Mouse (Mus musculus): ENCODE results near the gene Hbb-bt. TPM values are rescaled to one million over a fixed set of nuclear protein-coding genes. Genes with fewer than 3 reads are reported as not detected.
"Not testable (repeated sequence)": the region's sequence is repeated elsewhere in the genome, so short reads cannot be mapped to it uniquely, and the experiment has no call there.

Hbb-bt gene
- polyA plus RNA-seq, 1 experiment from 2014 or later = 4,793 TPM

DNA sequence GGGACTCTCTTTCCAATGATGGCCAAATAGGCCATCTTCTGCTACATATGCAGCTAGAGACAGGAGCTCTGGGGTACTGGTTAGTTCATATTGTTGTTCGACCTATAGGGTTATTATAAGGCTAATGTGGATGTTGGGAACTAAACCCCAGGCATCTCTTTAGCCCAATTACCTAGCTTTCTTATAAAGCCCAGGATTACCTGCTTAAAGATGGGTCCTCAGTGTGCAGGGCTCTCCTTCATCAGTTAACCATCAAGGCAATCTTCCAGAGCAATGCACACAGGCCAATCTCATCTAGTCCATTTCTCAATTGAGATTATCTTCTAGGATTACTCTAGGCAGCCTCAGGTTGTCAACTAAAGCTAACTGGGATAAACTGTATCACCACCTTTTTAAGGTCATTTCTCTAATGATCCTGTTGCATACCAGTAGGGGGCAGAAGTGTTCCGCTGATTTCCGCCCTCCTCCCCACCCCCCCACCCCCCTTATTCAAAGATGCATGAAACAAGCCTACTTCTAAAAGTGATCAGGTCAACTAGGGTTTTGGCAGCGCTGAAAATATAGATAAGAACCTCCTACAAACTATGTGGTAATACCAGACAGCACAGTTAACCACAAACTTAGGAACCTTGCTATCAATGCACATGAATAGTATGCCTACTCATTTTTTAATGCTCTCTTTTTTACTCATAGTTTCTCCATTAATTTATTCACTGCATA is 21.0 kb downstream of the Hbb-bt start:
- Histone ChIP-seq H3K4me2 (replicated peaks; ENCODE audit: low read depth, low read length) (no peak overlapping the region), H3K4me3 (ENCODE audit: low read depth, low read length) (no peak overlapping the region), H3K27ac (ENCODE audit: low read length) (no peak overlapping the region), H3K36me3 (ENCODE audit: insufficient read depth, low read length) (no peaks in the 10 kb centered on the region), H3K9ac (replicated peaks; ENCODE audit: low read depth) (no peak overlapping the region), H3K27me3 (replicated peaks; ENCODE audit: insufficient read depth, low read length) (no peaks in the 10 kb centered on the region), H3K4me1 (ENCODE audit: insufficient read depth, low read depth, low read length) (no peaks in the 10 kb centered on the region), H3K9me3 (ENCODE audit: low read length) (no peaks in the 10 kb centered on the region)
- 17% methylated on average over 4 of the region's 4 CpGs for WGBS
- TF ChIP-seq CTCF (IDR thresholded peaks at IDR 0.05) = no peak
- TF ChIP-seq EP300 (IDR thresholded peaks at IDR 0.05) = no peak
- DNase-seq (ENCODE audit: low spot score) (no peak), ATAC-seq (no peak)

- no peak for TF ChIP-seq EP300 (IDR thresholded peaks at IDR 0.05)
- no peak for TF ChIP-seq CTCF (IDR thresholded peaks at IDR 0.05)
- no peaks in the 10 kb centered on the region for H3K4me1 ChIP-seq (ENCODE audit: insufficient read depth, low read depth, low read length)
- no peaks in the 10 kb centered on the region for H3K27me3 ChIP-seq (replicated peaks; ENCODE audit: insufficient read depth, low read length)
- WGBS = 59% methylated on average over 3 of the region's 3 CpGs
- ATAC-seq = no peak
- H3K9ac ChIP-seq (replicated peaks; ENCODE audit: low read depth) = no peak within 1 kb of the TSS
- no peaks in the 10 kb centered on the region for H3K9me3 ChIP-seq (ENCODE audit: low read length)
- no peak within 1 kb of the TSS for H3K27ac ChIP-seq (ENCODE audit: low read length)
- no peaks in the 10 kb centered on the region for H3K36me3 ChIP-seq (ENCODE audit: insufficient read depth, low read length)
- H3K4me2 ChIP-seq (replicated peaks; ENCODE audit: low read depth, low read length) = no peak within 1 kb of the TSS
- no peak within 1 kb of the TSS for H3K4me3 ChIP-seq (ENCODE audit: low read depth, low read length)
- no peak for DNase-seq (ENCODE audit: low spot score)
Observed at GRCm38 (mm10) chr7:103791721-103792120, 22.1 kb downstream of the Hbb-bt start, which contains the start of gene Olfr67. TSS of gene Olfr67 (minus strand) at chr7:103791821.

GRCm38 (mm10) chr7:103779598-103779997 is 34.2 kb downstream of the Hbb-bt start, which contains the start of gene Olfr68:
TSS of gene Olfr68 (minus strand) at chr7:103779698.
- H3K27ac ChIP-seq (ENCODE audit: low read length) = no peak within 1 kb of the TSS
- H3K27me3 ChIP-seq (replicated peaks; ENCODE audit: insufficient read depth, low read length) = no peaks in the 10 kb centered on the region
- no peak for ATAC-seq
- H3K4me2 ChIP-seq (replicated peaks; ENCODE audit: low read depth, low read length) = no peak within 1 kb of the TSS
- H3K9me3 ChIP-seq (ENCODE audit: low read length) = no peaks in the 10 kb centered on the region
- no peak within 1 kb of the TSS for H3K9ac ChIP-seq (replicated peaks; ENCODE audit: low read depth)
- no peak within 1 kb of the TSS for H3K4me3 ChIP-seq (ENCODE audit: low read depth, low read length)
- no peak for TF ChIP-seq CTCF (IDR thresholded peaks at IDR 0.05)
- TF ChIP-seq EP300 (IDR thresholded peaks at IDR 0.05) = no peak
- no peaks in the 10 kb centered on the region for H3K36me3 ChIP-seq (ENCODE audit: insufficient read depth, low read length)
- WGBS = 64% methylated on average over 3 of the region's 3 CpGs
- H3K4me1 ChIP-seq (ENCODE audit: insufficient read depth, low read depth, low read length) = no peaks in the 10 kb centered on the region
- no peak for DNase-seq (ENCODE audit: low spot score)

GRCm38 (mm10) chr7:103777652-103778051 is 36.1 kb downstream of the Hbb-bt start:
- not testable (repeated sequence) for H3K27ac ChIP-seq (ENCODE audit: low read length); H3K4me2 ChIP-seq (replicated peaks; ENCODE audit: low read depth, low read length); H3K9ac ChIP-seq (replicated peaks; ENCODE audit: low read depth); H3K36me3 ChIP-seq (ENCODE audit: insufficient read depth, low read length); DNase-seq (ENCODE audit: low spot score); H3K9me3 ChIP-seq (ENCODE audit: low read length); H3K4me3 ChIP-seq (ENCODE audit: low read depth, low read length); H3K27me3 ChIP-seq (replicated peaks; ENCODE audit: insufficient read depth, low read length); H3K4me1 ChIP-seq (ENCODE audit: insufficient read depth, low read depth, low read length); ATAC-seq
- WGBS = 74% methylated on average over 4 of the region's 4 CpGs

DNA sequence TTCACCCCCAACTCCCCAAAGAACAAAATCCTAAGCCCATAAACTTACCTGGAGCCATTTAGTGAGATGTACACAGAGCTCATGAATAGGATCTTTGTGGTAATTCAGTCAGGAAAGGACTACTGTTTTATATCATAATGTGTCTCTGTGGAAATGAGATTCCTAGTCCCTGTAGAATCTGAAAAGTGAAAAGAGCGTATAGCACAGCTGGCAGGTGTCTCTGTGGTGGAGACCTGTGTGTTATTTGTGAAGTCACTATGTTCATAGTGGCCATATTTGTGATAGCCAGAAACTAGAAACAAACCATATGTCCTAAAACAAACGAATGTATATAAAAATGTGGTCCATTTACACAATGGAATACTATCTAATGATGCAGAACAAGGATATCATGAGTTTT is 42.3 kb downstream of the Hbb-bt start, which contains the start of gene Olfr69:
Olfr69 (minus strand) TSS at position 101 of the 400 bp plus-strand sequence.
- no peak within 1 kb of the TSS for H3K9ac ChIP-seq (replicated peaks; ENCODE audit: low read depth)
- 57% methylated on average over 2 of the region's 2 CpGs for WGBS

GRCm38 (mm10) chr7:103767687-103768086 is 46.1 kb downstream of the Hbb-bt start:
- not testable (repeated sequence) for H3K4me3 ChIP-seq (ENCODE audit: low read depth, low read length); H3K36me3 ChIP-seq (ENCODE audit: insufficient read depth, low read length); H3K9ac ChIP-seq (replicated peaks; ENCODE audit: low read depth); DNase-seq (ENCODE audit: low spot score); H3K27me3 ChIP-seq (replicated peaks; ENCODE audit: insufficient read depth, low read length); ATAC-seq; H3K4me2 ChIP-seq (replicated peaks; ENCODE audit: low read depth, low read length); H3K4me1 ChIP-seq (ENCODE audit: insufficient read depth, low read depth, low read length); H3K27ac ChIP-seq (ENCODE audit: low read length); H3K9me3 ChIP-seq (ENCODE audit: low read length)
- 84% methylated on average over 6 of the region's 6 CpGs for WGBS

More for the DNA sequence above, 42.3 kb downstream of the Hbb-bt start, which contains the start of gene Olfr69:
- DNase-seq (ENCODE audit: low spot score) = no peak
- H3K27ac ChIP-seq (ENCODE audit: low read length) = no peak within 1 kb of the TSS
- no peaks in the 10 kb centered on the region for H3K4me1 ChIP-seq (ENCODE audit: insufficient read depth, low read depth, low read length)
- H3K27me3 ChIP-seq (replicated peaks; ENCODE audit: insufficient read depth, low read length) = no peaks in the 10 kb centered on the region
- no peaks in the 10 kb centered on the region for H3K9me3 ChIP-seq (ENCODE audit: low read length)
- no peak within 1 kb of the TSS for H3K4me2 ChIP-seq (replicated peaks; ENCODE audit: low read depth, low read length)
- TF ChIP-seq CTCF (IDR thresholded peaks at IDR 0.05) = no peak
- no peak for TF ChIP-seq EP300 (IDR thresholded peaks at IDR 0.05)
- ATAC-seq = no peak
- H3K4me3 ChIP-seq (ENCODE audit: low read depth, low read length) = no peak within 1 kb of the TSS
- H3K36me3 ChIP-seq (ENCODE audit: insufficient read depth, low read length) = no peaks in the 10 kb centered on the region

Other genes starting within 250 kb of the Hbb-bt start
- not detected in 2 replicates for gene Olfr616, start 244.9 kb downstream of the Hbb-bt start, polyA plus RNA-seq (2015; fragmentation: Nextera tagmentation; extraction: Ambion mirVana)
- not detected in 2 replicates for gene Olfr617, start 240.9 kb downstream of the Hbb-bt start, polyA plus RNA-seq (2015; fragmentation: Nextera tagmentation; extraction: Ambion mirVana)
- not detected in 2 replicates for gene Olfr618, start 223.9 kb downstream of the Hbb-bt start, polyA plus RNA-seq (2015; fragmentation: Nextera tagmentation; extraction: Ambion mirVana)
- not detected in 2 replicates for gene Olfr619, start 213.4 kb downstream of the Hbb-bt start, polyA plus RNA-seq (2015; fragmentation: Nextera tagmentation; extraction: Ambion mirVana)
- not detected in 2 replicates for gene Olfr620, start 201.5 kb downstream of the Hbb-bt start, polyA plus RNA-seq (2015; fragmentation: Nextera tagmentation; extraction: Ambion mirVana)
- not detected in 2 replicates for gene Olfr622, start 171.3 kb downstream of the Hbb-bt start, polyA plus RNA-seq (2015; fragmentation: Nextera tagmentation; extraction: Ambion mirVana)
- not detected in 2 replicates for gene Olfr623, start 150.3 kb downstream of the Hbb-bt start, polyA plus RNA-seq (2015; fragmentation: Nextera tagmentation; extraction: Ambion mirVana)
- 0.02 and 0.05 TPM in 2 replicates for gene Olfr624, start 142.8 kb downstream of the Hbb-bt start, polyA plus RNA-seq (2015; fragmentation: Nextera tagmentation; extraction: Ambion mirVana)
- gene Olfr625-ps1, start 131.3 kb downstream of the Hbb-bt start, polyA plus RNA-seq (2015; fragmentation: Nextera tagmentation; extraction: Ambion mirVana) = not detected in 2 replicates
- gene Olfr243, start 99.3 kb downstream of the Hbb-bt start, polyA plus RNA-seq (2015; fragmentation: Nextera tagmentation; extraction: Ambion mirVana) = not detected in 2 replicates
- not detected in 2 replicates for gene Olfr628, start 83.6 kb downstream of the Hbb-bt start, polyA plus RNA-seq (2015; fragmentation: Nextera tagmentation; extraction: Ambion mirVana)
- gene Olfr629, start 69.1 kb downstream of the Hbb-bt start, polyA plus RNA-seq (2015; fragmentation: Nextera tagmentation; extraction: Ambion mirVana) = not detected in 2 replicates
- not detected in 2 replicates for gene Olfr630, start 56.7 kb downstream of the Hbb-bt start, polyA plus RNA-seq (2015; fragmentation: Nextera tagmentation; extraction: Ambion mirVana)
- 0.05 TPM in 1 of 2 replicates, not detected in the other for gene Olfr69, start 42.4 kb downstream of the Hbb-bt start, polyA plus RNA-seq (2015; fragmentation: Nextera tagmentation; extraction: Ambion mirVana)
- gene Olfr68, start 34.3 kb downstream of the Hbb-bt start, polyA plus RNA-seq (2015; fragmentation: Nextera tagmentation; extraction: Ambion mirVana) = not detected in 2 replicates
- not detected in 2 replicates for gene Olfr67, start 22.2 kb downstream of the Hbb-bt start, polyA plus RNA-seq (2015; fragmentation: Nextera tagmentation; extraction: Ambion mirVana)
- gene Hbb-bs, start 14.1 kb upstream of the Hbb-bt start, polyA plus RNA-seq (2015; fragmentation: Nextera tagmentation; extraction: Ambion mirVana) = 19,829 and 23,579 TPM in 2 replicates
- not detected in 2 replicates for gene Hbb-bh2, start 26.5 kb upstream of the Hbb-bt start, polyA plus RNA-seq (2015; fragmentation: Nextera tagmentation; extraction: Ambion mirVana)
- 0.27 TPM in 1 of 2 replicates, not detected in the other for gene Hbb-bh1, start 29.2 kb upstream of the Hbb-bt start, polyA plus RNA-seq (2015; fragmentation: Nextera tagmentation; extraction: Ambion mirVana)
- 11.4 and 11.9 TPM in 2 replicates for gene Hbb-y, start 39.2 kb upstream of the Hbb-bt start, polyA plus RNA-seq (2015; fragmentation: Nextera tagmentation; extraction: Ambion mirVana)
- not detected in 2 replicates for gene Olfr66, start 72.3 kb upstream of the Hbb-bt start, polyA plus RNA-seq (2015; fragmentation: Nextera tagmentation; extraction: Ambion mirVana)
- gene Olfr64, start 80.5 kb upstream of the Hbb-bt start, polyA plus RNA-seq (2015; fragmentation: Nextera tagmentation; extraction: Ambion mirVana) = not detected in 2 replicates
- 0.05 TPM in 1 of 2 replicates, not detected in the other for gene Olfr65, start 89.5 kb upstream of the Hbb-bt start, polyA plus RNA-seq (2015; fragmentation: Nextera tagmentation; extraction: Ambion mirVana)
- not detected in 2 replicates for gene Olfr631, start 114.8 kb upstream of the Hbb-bt start, polyA plus RNA-seq (2015; fragmentation: Nextera tagmentation; extraction: Ambion mirVana)
- not detected in 2 replicates for gene Olfr632, start 120.4 kb upstream of the Hbb-bt start, polyA plus RNA-seq (2015; fragmentation: Nextera tagmentation; extraction: Ambion mirVana)
- not detected in 2 replicates for gene Olfr633, start 130.4 kb upstream of the Hbb-bt start, polyA plus RNA-seq (2015; fragmentation: Nextera tagmentation; extraction: Ambion mirVana)
- gene Olfr635, start 157.2 kb upstream of the Hbb-bt start, polyA plus RNA-seq (2015; fragmentation: Nextera tagmentation; extraction: Ambion mirVana) = not detected in 2 replicates
- gene Olfr638, start 184.8 kb upstream of the Hbb-bt start, polyA plus RNA-seq (2015; fragmentation: Nextera tagmentation; extraction: Ambion mirVana) = not detected in 2 replicates
- not detected in 2 replicates for gene Olfr639, start 203.3 kb upstream of the Hbb-bt start, polyA plus RNA-seq (2015; fragmentation: Nextera tagmentation; extraction: Ambion mirVana)
- not detected in 2 replicates for gene Olfr640, start 211.6 kb upstream of the Hbb-bt start, polyA plus RNA-seq (2015; fragmentation: Nextera tagmentation; extraction: Ambion mirVana)
- gene Olfr641, start 221.4 kb upstream of the Hbb-bt start, polyA plus RNA-seq (2015; fragmentation: Nextera tagmentation; extraction: Ambion mirVana) = not detected in 2 replicates
- gene Olfr642, start 238.7 kb upstream of the Hbb-bt start, polyA plus RNA-seq (2015; fragmentation: Nextera tagmentation; extraction: Ambion mirVana) = not detected in 2 replicates
- not detected in 2 replicates for gene 4930516K23Rik, start 247.4 kb upstream of the Hbb-bt start, polyA plus RNA-seq (2015; fragmentation: Nextera tagmentation; extraction: Ambion mirVana)